Mouse (Mus musculus): ENCODE data around the gene Babam2.

- TF ChIP-seq POLR2A (IDR thresholded peaks at IDR 0.05; ENCODE audit: insufficient read depth, low read depth, low read length) (no peak), EP300 (IDR thresholded peaks at IDR 0.05; ENCODE audit: insufficient read depth, low read depth, low read length) (no peak)
Measured at GRCm38 (mm10) chr5:31918566-31918965, 221.1 kb downstream of the Babam2 start.
